Mouse (Mus musculus) MEL (cell line): ENCODE results near the gene Gpr158.

ENCODE experiments used
- CHD2 ChIP-seq: IDR thresholded peaks from 2 replicates; pipeline ENCODE4 v1.6.1; 2011; ENCODE audit warnings: low read length, improper control_type of control experiment
- CTCF ChIP-seq, 3 experiments: IDR thresholded peaks in 2 of 3; conservative IDR thresholded peaks in 1 of 3; 2 replicates each; pipeline ENCODE4 v1.5.1; 2011 to 2012; ENCODE audit warnings: low read length in 3 of 3, low read depth in 2 of 3, mild to moderate bottlenecking in 2 of 3, improper control_type of control experiment in 1 of 3, inconsistent platforms in 1 of 3, mixed read lengths in 1 of 3, moderate library complexity in 1 of 3; ENCODE audit not compliant: control insufficient read depth in 1 of 3, insufficient read depth in 1 of 3, poor library complexity in 1 of 3, severe bottlenecking in 1 of 3
- ELF1 ChIP-seq: IDR thresholded peaks from 2 replicates; pipeline ENCODE4 v1.6.1; 2014; ENCODE audit warnings: low read depth, mild to moderate bottlenecking, inconsistent platforms, low read length, improper control_type of control experiment, moderate library complexity
- JUND ChIP-seq: IDR thresholded peaks from 2 replicates; pipeline ENCODE4 v1.6.1; 2011; ENCODE audit warnings: low read depth, mild to moderate bottlenecking, improper control_type of control experiment, low read length
- MYB ChIP-seq: IDR thresholded peaks from 2 replicates; pipeline ENCODE4 v1.6.1; 2011; ENCODE audit warnings: mild to moderate bottlenecking, low read depth, low read length, improper control_type of control experiment
- POLR2A ChIP-seq, 2 experiments: IDR thresholded peaks; 2 replicates each; pipeline ENCODE4 v1.6.1; 2011 to 2012; ENCODE audit warnings: low read length in 2 of 2, mild to moderate bottlenecking in 2 of 2, control low read depth in 1 of 2, improper control_type of control experiment in 1 of 2, low read depth in 1 of 2, moderate library complexity in 1 of 2; ENCODE audit not compliant: control insufficient read depth in 1 of 2, insufficient read depth in 1 of 2, poor library complexity in 1 of 2
- TBP ChIP-seq: IDR thresholded peaks from 2 replicates; pipeline ENCODE4 v1.8.0; 2011; ENCODE audit warnings: low read depth, low read length, improper control_type of control experiment
- USF2 ChIP-seq, 2 experiments: IDR thresholded peaks; 2 replicates each; pipeline ENCODE4 v1.6.1; 2011 to 2012; ENCODE audit warnings: improper control_type of control experiment in 2 of 2, low read length in 2 of 2, borderline replicate concordance in 1 of 2, inconsistent platforms in 1 of 2, low read depth in 1 of 2, mild to moderate bottlenecking in 1 of 2; ENCODE audit not compliant: insufficient read depth in 1 of 2

GRCm38 (mm10) chr2:21693128-21693527, 325.8 kb downstream of the Gpr158 start:
- TF ChIP-seq JUND (no peak), CHD2 (no peak), TBP (no peak), USF2 (IDR thresholded peaks at IDR 0.05; ENCODE audit: borderline replicate concordance in 1 of 2, insufficient read depth in 1 of 2, low read depth in 1 of 2, low read length in 2 of 2) (no peak), POLR2A (IDR thresholded peaks at IDR 0.05; ENCODE audit: control insufficient read depth in 1 of 2, insufficient read depth in 1 of 2, low read depth in 1 of 2, low read length in 2 of 2, poor library complexity in 1 of 2) (no peak), CTCF (IDR thresholded peaks at IDR 0.05 in 2 of 3, conservative IDR thresholded peaks at IDR 0.05 in 1 of 3; ENCODE audit: control insufficient read depth in 1 of 3, insufficient read depth in 1 of 3, low read depth in 2 of 3, low read length in 3 of 3, poor library complexity in 1 of 3, severe bottlenecking in 1 of 3) (no peak), MYB (no peak), ELF1 (no peak)
